ENCODE assay signal across 25 mouse cellular contexts in genomic region chr11:106574456-106574855, GRCm38 (mm10).
"Had no signal": no experiment of that assay in that cellular context is flagged by ENCODE, and none has a peak within 500 bp of the region (broad histone marks: within the 10 kb centered on the region; RNA-seq: fewer than 3 reads in every experiment).

No protein-coding gene starts in this region.

- H3K27me3 ChIP-seq: heart, embryonic 12.5 days; hindbrain, embryonic 12.5 days; intestine, embryonic 15.5 days; limb, embryonic 12.5 days; liver, embryonic 12.5 days had no signal

- H3K4me3 ChIP-seq: gastrocnemius, adult 2 months; heart, embryonic 10.5 days; heart, embryonic 12.5 days; hindbrain, embryonic 10.5 days; hindbrain, embryonic 12.5 days; intestine, embryonic 15.5 days; left cerebral cortex, adult 2 months; limb, embryonic 10.5 days; limb, embryonic 12.5 days; liver, embryonic 12.5 days had no signal

- DNase-seq: gastrocnemius, adult 2 months; gastrocnemius, postnatal 10 days; gastrocnemius, postnatal 25 days; heart, adult 18-20 months; heart, postnatal 10 days; heart, postnatal 4 days; kidney, adult 18-20 months; kidney, adult 8-10 months; kidney, postnatal 10 days; kidney, postnatal 25 days; kidney, postnatal 4 days; liver had no signal

- H3K27ac ChIP-seq: hindbrain, embryonic 12.5 days; hindbrain, embryonic 14.5 days; intestine, embryonic 15.5 days; left cerebral cortex, adult 2 months; limb, embryonic 10.5 days; limb, embryonic 12.5 days; liver, embryonic 12.5 days had no signal

- H3K9ac ChIP-seq: heart, embryonic 12.5 days; hindbrain, embryonic 12.5 days; hindbrain, embryonic 14.5 days; intestine, embryonic 15.5 days; limb, embryonic 12.5 days; liver, embryonic 12.5 days had no signal

- H3K9me3 ChIP-seq: heart, embryonic 10.5 days; heart, embryonic 12.5 days; hindbrain, embryonic 10.5 days; hindbrain, embryonic 12.5 days; intestine, embryonic 15.5 days; limb, embryonic 10.5 days; limb, embryonic 12.5 days; liver, embryonic 12.5 days had no signal

- H3K4me2 ChIP-seq: heart, embryonic 12.5 days; hindbrain, embryonic 12.5 days; hindbrain, embryonic 14.5 days; intestine, embryonic 15.5 days; limb, embryonic 12.5 days; liver, embryonic 12.5 days had no signal

- ATAC-seq: hindbrain, embryonic 16.5 days; inflammation-experienced regulatory T-cells, adult 6 months; intestine, embryonic 15.5 days; intestine, postnatal 0 days; liver, embryonic 12.5 days had no signal

- H3K36me3 ChIP-seq: heart, embryonic 10.5 days; heart, embryonic 12.5 days; hindbrain, embryonic 10.5 days; hindbrain, embryonic 12.5 days; intestine, embryonic 15.5 days; limb, embryonic 10.5 days; limb, embryonic 12.5 days had no signal
